Mouse (Mus musculus) gastrocnemius, postnatal 10 days (tissue): ENCODE measurements around the gene Slc9a4. TPM values are rescaled to one million over a fixed set of nuclear protein-coding genes. Genes with fewer than 3 reads are reported as not detected.
"Not testable (repeated sequence)": the region's sequence is repeated elsewhere in the genome, so short reads cannot be mapped to it uniquely, and the experiment has no call there.

Experiments used
- DNase-seq: peaks from one replicate; pipeline ENCODE4 v3.0.0; 2021; ENCODE audit warnings: mixed read lengths
- total RNA-seq, 2 experiments: library from RNA; stranded (reverse); gene quantifications; 2 replicates each; pipeline ENCODE4 v1.2.3; 2021

Slc9a4 gene
- total RNA-seq, 2 experiments from 2014 or later, result 0.14 to 0.38 TPM

- no peak for DNase-seq
Observed at GRCm38 (mm10) chr1:40650803-40651497, 71.1 kb downstream of the Slc9a4 start.

GRCm38 (mm10) chr1:40657035-40657434 lies 77.2 kb downstream of the Slc9a4 start:
- DNase-seq, result no peak

- DNase-seq, result peak; percentile 63
Observed at GRCm38 (mm10) chr1:40657978-40658496, 78.2 kb downstream of the Slc9a4 start.

GRCm38 (mm10) chr1:40659017-40659416 lies 79.1 kb downstream of the Slc9a4 start:
- DNase-seq, result no peak

- no peak for DNase-seq
Observed at GRCm38 (mm10) chr1:40659496-40659895, 79.6 kb downstream of the Slc9a4 start.

GRCm38 (mm10) chr1:40660838-40661237 lies 81.0 kb downstream of the Slc9a4 start:
- no peak for DNase-seq

DNA sequence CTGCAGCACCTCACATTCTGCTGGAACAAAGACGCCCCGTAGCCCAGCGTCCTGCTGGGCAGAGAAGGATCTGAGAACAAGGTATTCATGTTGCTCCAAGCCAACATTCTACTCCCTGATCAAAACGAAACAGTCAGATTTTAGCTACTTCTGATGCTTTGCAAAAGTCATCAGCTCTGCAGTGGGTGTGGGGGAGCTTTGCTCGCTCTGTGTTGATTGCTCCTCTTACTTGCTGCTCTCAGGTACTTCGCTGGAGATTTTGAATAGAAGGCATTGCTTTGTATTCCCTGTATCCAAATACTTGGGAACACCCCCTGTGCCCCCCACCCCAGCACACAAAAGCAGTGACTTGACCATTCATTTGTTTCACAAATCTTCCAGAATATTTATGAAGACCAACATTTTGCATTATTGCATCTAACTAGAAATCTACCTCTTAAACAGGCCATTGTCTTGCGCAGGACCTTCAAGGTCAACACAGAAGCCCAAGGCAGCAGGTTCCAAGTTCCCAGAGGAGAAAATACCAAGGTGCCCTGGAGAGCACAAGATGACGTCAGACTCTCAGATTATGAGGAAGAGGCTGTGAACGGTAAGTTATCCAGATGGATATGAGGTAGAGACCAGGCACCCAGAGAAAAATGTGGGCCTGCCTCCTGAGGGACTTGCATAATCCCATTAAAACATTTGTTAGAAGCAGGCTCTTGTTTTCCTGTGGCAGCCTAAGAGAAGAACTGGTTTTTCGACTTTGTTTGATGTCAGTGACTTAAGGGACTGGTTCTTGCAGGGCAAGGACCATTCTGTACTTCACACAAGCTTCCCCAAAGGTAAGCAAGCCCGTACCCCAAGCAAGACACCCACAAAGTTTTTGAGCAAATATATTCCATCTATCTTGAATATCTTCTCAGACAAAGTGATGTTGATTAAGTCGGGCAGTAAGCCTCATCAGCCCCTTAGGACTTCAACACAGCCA lies 85.8 kb downstream of the Slc9a4 start:
- DNase-seq, result no peak

DNA sequence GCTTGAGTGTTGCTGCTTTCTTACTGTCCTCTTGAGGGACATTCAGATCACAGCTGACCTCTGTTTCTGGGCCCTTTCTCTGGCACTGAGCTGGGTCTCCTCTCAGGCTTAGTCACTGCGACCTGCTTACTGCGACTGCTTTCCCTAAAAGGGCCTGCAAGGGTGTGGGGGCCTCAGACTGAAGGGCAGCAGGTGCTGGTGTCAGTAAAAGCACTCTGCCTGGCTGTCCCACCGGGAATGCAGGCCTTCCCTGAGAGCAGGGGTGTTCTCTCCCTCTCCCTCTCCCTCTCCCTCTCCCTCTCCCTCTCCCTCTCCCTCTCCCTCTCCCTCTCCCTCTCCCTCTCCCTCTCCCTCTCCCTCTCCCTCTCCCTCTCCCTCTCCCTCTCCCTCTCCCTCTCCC lies 87.6 kb downstream of the Slc9a4 start:
- DNase-seq, result not testable (repeated sequence)

GRCm38 (mm10) chr1:40670025-40670424 lies 90.1 kb downstream of the Slc9a4 start:
- no peak for DNase-seq

DNA sequence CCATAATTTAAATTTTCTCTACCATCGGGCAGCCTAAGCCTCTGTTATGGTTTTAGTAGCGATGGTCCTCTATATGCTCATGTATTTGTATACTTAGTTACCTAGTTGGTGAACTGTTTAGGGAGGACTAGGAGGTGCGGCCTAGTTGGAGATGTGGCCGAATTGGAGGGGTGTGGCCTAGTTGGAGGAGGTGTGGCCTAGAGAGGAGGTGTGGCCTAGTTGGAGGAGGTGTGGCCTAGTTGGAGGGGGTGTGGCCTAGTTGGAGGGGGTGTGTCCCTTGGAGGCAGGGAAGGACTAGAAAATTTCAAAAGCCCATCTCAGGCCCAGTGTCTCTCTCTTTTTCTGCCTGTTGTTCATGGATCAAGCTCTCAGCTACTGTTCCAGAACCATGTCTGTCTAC lies 91.6 kb downstream of the Slc9a4 start:
- no peak for DNase-seq

- DNase-seq, result peak; percentile 18
Observed at GRCm38 (mm10) chr1:40677306-40677705, 97.4 kb downstream of the Slc9a4 start.

Other genes starting within 250 kb of the Slc9a4 start
- gene Il1rl1, start 150.5 kb upstream of the Slc9a4 start, total RNA-seq, result 1 to 10 TPM; 1.8 to 3.1 TPM
- under 1 TPM in 1 of 2 experiments, not detected in 1; 0.09 TPM for gene Il18r1, start 114.5 kb upstream of the Slc9a4 start, total RNA-seq
- under 1 TPM; 0.29 to 0.42 TPM for gene Il18rap, start 64.7 kb upstream of the Slc9a4 start, total RNA-seq
- 10 to 100 TPM; 20.7 to 20.9 TPM for gene Slc9a2, start 100.5 kb downstream of the Slc9a4 start, total RNA-seq
- gene Mfsd9, start 210.6 kb downstream of the Slc9a4 start, total RNA-seq, result 1 to 10 TPM in 1 of 2 experiments, under 1 TPM in 1; 0.85 to 1.0 TPM
- gene Tmem182, start 225.5 kb downstream of the Slc9a4 start, total RNA-seq, result 100 to 1,000 TPM; 159 to 177 TPM